Mouse (Mus musculus) myocyte (in vitro differentiated cells): ENCODE results near the gene Trip4.

Experiments used
- CEBPB ChIP-seq: IDR thresholded peaks from 2 replicates; pipeline ENCODE4 v1.6.1; 2011; ENCODE audit warnings: mild to moderate bottlenecking, moderate library complexity; ENCODE audit not compliant: poor library complexity, insufficient read depth, severe bottlenecking
- E2F4 ChIP-seq: IDR thresholded peaks from one replicate; pipeline ENCODE4 v1.6.1; 2011; ENCODE audit warnings: mild to moderate bottlenecking, control low read depth, moderate library complexity; ENCODE audit not compliant: insufficient read depth
- MAX ChIP-seq: IDR thresholded peaks from one replicate; pipeline ENCODE4 v1.6.1; 2011; ENCODE audit warnings: low read depth, mild to moderate bottlenecking, control low read depth
- MYOG ChIP-seq, 3 experiments: IDR thresholded peaks; one replicate each; pipeline ENCODE4 v1.6.1; 2011; ENCODE audit warnings: control low read depth in 2 of 3, low read depth in 2 of 3, mild to moderate bottlenecking in 2 of 3; ENCODE audit not compliant: insufficient read length in 2 of 3, control insufficient read depth in 1 of 3, insufficient read depth in 1 of 3
- POLR2A ChIP-seq: IDR thresholded peaks from one replicate; pipeline ENCODE4 v1.6.1; 2011; ENCODE audit warnings: low read depth, mild to moderate bottlenecking, control low read depth, moderate library complexity; ENCODE audit not compliant: insufficient read length
- POLR2AphosphoS2 ChIP-seq: IDR thresholded peaks from one replicate; pipeline ENCODE4 v1.6.1; 2011; ENCODE audit warnings: low read depth, control low read depth; ENCODE audit not compliant: insufficient read length
- REST ChIP-seq: IDR thresholded peaks from one replicate; pipeline ENCODE4 v1.6.1; 2011; ENCODE audit warnings: mild to moderate bottlenecking, control low read depth, moderate library complexity; ENCODE audit not compliant: insufficient read depth, insufficient read length
- SRF ChIP-seq: IDR thresholded peaks from one replicate; pipeline ENCODE4 v1.6.1; 2011; ENCODE audit warnings: low read depth; ENCODE audit not compliant: control insufficient read depth, insufficient read length
- TCF3 ChIP-seq: IDR thresholded peaks from one replicate; pipeline ENCODE4 v1.6.1; 2011; ENCODE audit warnings: low read depth, control low read depth; ENCODE audit not compliant: insufficient read length
- USF1 ChIP-seq: IDR thresholded peaks from one replicate; pipeline ENCODE4 v1.6.1; 2011; ENCODE audit warnings: low read depth, mild to moderate bottlenecking, control low read depth, moderate library complexity

DNA sequence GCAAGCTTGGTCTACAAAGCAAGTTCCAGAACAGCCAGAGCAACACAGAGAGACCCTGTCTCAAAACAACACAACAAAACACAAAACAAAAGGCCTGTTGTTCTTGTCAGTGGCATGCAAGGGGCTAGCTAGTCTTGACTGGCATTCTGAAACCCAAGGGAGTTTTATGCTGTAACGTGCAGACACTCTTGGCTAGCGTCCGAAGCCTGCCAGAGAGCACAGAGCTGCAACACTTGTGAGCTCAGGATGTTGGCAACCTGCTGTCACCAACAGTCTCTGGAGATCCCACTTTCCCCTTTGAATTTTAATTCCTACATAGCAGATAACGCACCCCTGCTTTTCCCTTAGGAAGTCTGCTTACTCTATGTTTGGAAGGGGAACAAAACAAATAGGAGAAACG, 101.3 kb downstream of the Trip4 start:
- no peak for TF ChIP-seq POLR2AphosphoS2
- no peak for TF ChIP-seq POLR2A
- TF ChIP-seq TCF3 = no peak
- no peak for TF ChIP-seq CEBPB
- TF ChIP-seq REST = no peak
- TF ChIP-seq MAX = no peak
- TF ChIP-seq MYOG (IDR thresholded peaks at IDR 0.05; ENCODE audit: control insufficient read depth in 1 of 3, insufficient read depth in 1 of 3, insufficient read length in 2 of 3, low read depth in 2 of 3) = no peak
- TF ChIP-seq E2F4 = no peak
- no peak for TF ChIP-seq SRF
- TF ChIP-seq USF1 = no peak
